In the genomic region with DNA sequence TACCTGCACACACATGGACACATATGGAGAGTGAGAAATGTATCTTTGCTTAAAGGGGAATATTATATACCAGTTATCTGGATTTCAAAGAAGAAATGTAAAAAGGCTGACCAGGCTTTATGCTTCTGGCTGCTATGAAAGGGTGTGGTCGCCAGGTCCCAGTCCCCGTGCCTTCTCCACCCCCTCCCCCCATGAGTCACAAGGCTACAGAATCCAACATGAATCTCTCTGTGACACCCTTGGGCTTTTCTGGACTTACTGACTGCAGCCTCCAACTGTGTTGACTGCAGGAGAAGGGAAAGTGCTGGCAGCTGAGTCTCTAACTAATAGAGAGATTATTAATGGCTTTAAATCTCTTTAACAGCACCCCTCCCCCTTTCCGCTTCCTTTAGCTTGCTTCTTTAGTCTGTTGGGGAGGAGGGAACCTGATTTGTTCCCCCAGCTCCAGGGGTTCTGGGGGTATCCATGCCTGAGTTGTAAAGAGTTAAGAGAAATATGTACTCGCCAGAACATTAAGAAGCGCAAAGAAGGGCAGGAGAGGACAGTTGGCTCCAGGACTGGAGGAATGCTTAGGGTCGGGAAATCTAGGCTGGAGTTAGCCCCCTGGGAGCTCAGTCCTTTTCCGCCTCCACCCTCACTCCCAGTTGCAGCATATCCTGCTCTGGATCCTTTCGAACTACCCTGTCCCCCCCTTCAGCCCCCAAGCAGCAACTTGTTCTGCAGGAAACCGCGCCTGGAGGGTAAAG, we compare ENCODE assay signal across 9 mouse cellular contexts. TPM values are rescaled to one million over a fixed set of nuclear protein-coding genes. Genes with fewer than 3 reads are reported as not detected.
DNase-seq lines count a peak whose midpoint lies in the region; ATAC-seq and TF ChIP-seq lines count a peak whose summit lies in the region.
"Had no signal": no experiment of that assay in that cellular context is flagged by ENCODE, and none has a peak within 500 bp of the region (broad histone marks: within the 10 kb centered on the region; RNA-seq: fewer than 3 reads in every experiment).

Slfn5 (plus strand) TSS at position 614 of the 746 bp plus-strand sequence.

- H3K36me3 ChIP-seq in lung, embryonic 16.5 days (ENCODE audit: control insufficient read depth, insufficient read depth, low read length) = no peaks in the 10 kb centered on the region
- no peaks in the 10 kb centered on the region for H3K36me3 ChIP-seq in stomach, postnatal 0 days (ENCODE audit: control insufficient read depth, insufficient read depth, low read length)

- TF ChIP-seq EP300 in stomach, postnatal 0 days (optimal IDR thresholded peaks at IDR 0.05) = no peak

- H3K9me3 ChIP-seq in lung, embryonic 16.5 days (ENCODE audit: control insufficient read depth, low read length) = no peaks in the 10 kb centered on the region
- H3K9me3 ChIP-seq in stomach, postnatal 0 days (ENCODE audit: control insufficient read depth, low read length) = no peaks in the 10 kb centered on the region

- WGBS in bone marrow, adult 2 months = 45% methylated on average over 10 of the region's 10 CpGs
- WGBS in lung, embryonic 16.5 days = 8% methylated on average over 10 of the region's 10 CpGs
- WGBS in stomach, postnatal 0 days = 11% methylated on average over 10 of the region's 10 CpGs

- H3K9ac ChIP-seq in lung, embryonic 16.5 days (ENCODE audit: low read length) = 0 out of 2 replicates have a peak within 1 kb of the TSS, but pooled peaks have one; percentile 15
- 0 out of 2 replicates have a peak within 1 kb of the TSS, but pooled peaks have one; percentile 8 for H3K9ac ChIP-seq in stomach, postnatal 0 days (ENCODE audit: low read length)

- TF ChIP-seq POLR2A in bone marrow, adult 2 months (IDR thresholded peaks at IDR 0.05; ENCODE audit: borderline replicate concordance, control insufficient read depth, low read depth, low read length) = no peak

- peak; percentile 83 to 91 for DNase-seq in heart, adult 9 months (ENCODE audit: low spot score in 2 of 2)
- DNase-seq in kidney, adult 18-20 months = peak; percentile 60
- no peak for DNase-seq in stomach, postnatal 0 days (ENCODE audit: low spot score)
- DNase-seq in right cerebral cortex, adult 18-20 months = no peak
- DNase-seq in thymus, postnatal 10 days (ENCODE audit: low spot score in 2 of 2) = no peak

- H3K4me3 ChIP-seq in bone marrow, adult 2 months (replicated peaks; ENCODE audit: control insufficient read depth, low read depth, low read length) = peak within 1 kb of the TSS; percentile 45
- peak within 1 kb of the TSS; percentile 35 for H3K4me3 ChIP-seq in lung, embryonic 16.5 days (ENCODE audit: low read length)
- peak within 1 kb of the TSS; percentile 26 for H3K4me3 ChIP-seq in stomach, postnatal 0 days (ENCODE audit: low read depth, low read length)

- TF ChIP-seq CTCF in bone marrow, adult 2 months (IDR thresholded peaks at IDR 0.05; ENCODE audit: control insufficient read depth, insufficient read depth, low read length) = no peak
- no peak for TF ChIP-seq CTCF in stomach, postnatal 0 days (IDR thresholded peaks at IDR 0.05; ENCODE audit: low read depth)

- H3K4me1 ChIP-seq in bone marrow, adult 2 months (ENCODE audit: control insufficient read depth, insufficient read depth, low read length) = no peaks in the 10 kb centered on the region; the same call in 1 of the 2 replicates
- no peaks in the 10 kb centered on the region for H3K4me1 ChIP-seq in lung, embryonic 16.5 days (replicated peaks; ENCODE audit: control insufficient read depth, insufficient read depth, low read length)
- H3K4me1 ChIP-seq in stomach, postnatal 0 days (replicated peaks; ENCODE audit: control insufficient read depth, insufficient read depth) = no peaks in the 10 kb centered on the region

- H3K4me2 ChIP-seq in lung, embryonic 16.5 days (ENCODE audit: low read depth, low read length) = peak within 1 kb of the TSS; percentile 45
- peak within 1 kb of the TSS; percentile 31 for H3K4me2 ChIP-seq in stomach, postnatal 0 days (replicated peaks; ENCODE audit: low read depth)

- H3K27ac ChIP-seq in bone marrow, adult 2 months (ENCODE audit: control insufficient read depth, insufficient read depth, low read depth, low read length, poor library complexity) = peak within 1 kb of the TSS; percentile 71
- H3K27ac ChIP-seq in lung, embryonic 16.5 days (ENCODE audit: low read length) = peak within 1 kb of the TSS; percentile 64
- peak within 1 kb of the TSS; percentile 69 for H3K27ac ChIP-seq in stomach, postnatal 0 days (replicated peaks)

- H3K27me3 ChIP-seq in lung, embryonic 16.5 days (ENCODE audit: control insufficient read depth, insufficient read depth, low read depth, low read length) = peaks cover 28% of the 10 kb centered on the region
- H3K27me3 ChIP-seq in stomach, postnatal 0 days (ENCODE audit: control insufficient read depth, insufficient read depth, low read length) = 0 out of 2 replicates have a peak, but pooled peaks cover 3% of the 10 kb centered on the region

- no peak for ATAC-seq in CD4-positive, CD25-positive, alpha-beta regulatory T cell, adult 4 months
- peak; percentile 71 for ATAC-seq in lung, embryonic 16.5 days (ENCODE audit: low read depth)
- no peak for ATAC-seq in stomach, postnatal 0 days (ENCODE audit: low FRiP score, low TSS enrichment)
- ATAC-seq: Patski had no signal

RNA-seq across cellular contexts. Expression of gene Slfn5, which starts in this region (rescaled TPM):
- 10 to 100 TPM; 30.3 to 39.4 TPM for polyA plus RNA-seq in CD4-positive, CD25-positive, alpha-beta regulatory T cell, adult 4 months (2017; shearing (Covaris generic))
- 13.2 and 17.1 TPM in 2 replicates for polyA plus RNA-seq in bone marrow, adult 2 months (2011; ENCODE audit: insufficient read depth, insufficient read length, low replicate concordance, missing spikeins)
- 4.1 and 4.5 TPM in 2 replicates for polyA plus RNA-seq in lung, embryonic 16.5 days (2015; fragmentation: Nextera tagmentation; extraction: Ambion mirVana)
- 2.6 TPM in 2 replicates for polyA plus RNA-seq in stomach, postnatal 0 days (2015; fragmentation: Nextera tagmentation; extraction: Ambion mirVana)
- polyA plus RNA-seq: Patski had no signal

Comparison
In these comparisons a context has a peak if more than half of its experiments do, and no peak if none do; other contexts are left out.
1. DNase-seq: peak in heart, adult 9 months (2 of 2) and kidney, adult 18-20 months (single experiment); none in stomach, postnatal 0 days (single experiment), right cerebral cortex, adult 18-20 months (single experiment) and thymus, postnatal 10 days (0 of 2).
2. Peak in every context shown above with its lines, with median percentiles within 50 percentile points of each other: H3K27ac ChIP-seq and H3K4me3 ChIP-seq.